Mouse (Mus musculus) c-Kit-positive CD71-positive TER-119-negative erythroid progenitor cells, embryonic 14.5 days (primary cell): ENCODE results near the gene BC051665.
A peak's percentile ranks its signal among the peaks of the same experiment; 100 is the strongest.

Source experiments
- DNase-seq: peaks from one replicate; pipeline ENCODE4 v3.0.0-alpha.2; 2013; ENCODE audit warnings: low read depth

BC051665 gene

GRCm38 (mm10) chr13:60743381-60744077, 42.6 kb downstream of the BC051665 start:
- peak; percentile 78 for DNase-seq

DNA sequence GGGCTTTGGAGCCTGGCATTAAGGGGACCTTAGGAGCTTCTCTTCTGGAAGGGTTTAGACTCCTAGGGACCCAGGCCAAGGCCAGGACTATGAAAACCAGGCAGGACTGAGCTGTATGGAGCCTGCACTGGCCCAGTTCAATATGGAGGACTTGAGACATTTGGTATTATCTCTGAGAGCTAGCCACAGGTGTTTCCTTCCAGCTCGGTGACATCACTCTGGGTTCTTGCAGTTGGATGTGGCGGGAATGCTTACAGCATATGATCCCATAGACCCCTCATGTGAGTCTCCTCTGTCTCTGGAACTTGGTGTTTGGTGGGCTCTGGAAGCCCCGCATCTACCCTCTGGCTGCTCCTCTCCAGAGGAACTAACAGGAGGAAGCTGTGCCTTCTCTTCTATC, 43.6 kb downstream of the BC051665 start:
- no peak for DNase-seq

DNA sequence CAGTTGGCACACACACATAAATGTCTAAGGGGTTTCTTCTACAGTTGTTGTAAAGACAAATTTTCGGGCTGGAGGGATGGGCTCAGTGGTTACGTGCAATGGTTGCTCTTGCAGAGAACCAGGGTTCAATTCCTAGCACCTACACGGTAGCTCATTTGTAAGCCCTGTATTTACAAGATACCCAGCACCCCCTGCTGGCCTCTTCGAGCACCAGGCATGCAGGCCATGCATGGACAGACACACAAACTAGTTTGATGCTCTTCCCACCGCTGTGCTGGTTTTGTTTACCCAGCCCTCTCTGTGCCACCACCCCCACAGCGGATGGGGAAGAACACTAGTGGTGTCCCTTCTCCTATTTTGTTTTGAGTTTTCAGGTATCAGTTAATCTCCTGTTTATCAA, 45.9 kb downstream of the BC051665 start:
- DNase-seq = no peak

GRCm38 (mm10) chr13:60738429-60738828, 47.7 kb downstream of the BC051665 start:
- peak; percentile 70 for DNase-seq

DNA sequence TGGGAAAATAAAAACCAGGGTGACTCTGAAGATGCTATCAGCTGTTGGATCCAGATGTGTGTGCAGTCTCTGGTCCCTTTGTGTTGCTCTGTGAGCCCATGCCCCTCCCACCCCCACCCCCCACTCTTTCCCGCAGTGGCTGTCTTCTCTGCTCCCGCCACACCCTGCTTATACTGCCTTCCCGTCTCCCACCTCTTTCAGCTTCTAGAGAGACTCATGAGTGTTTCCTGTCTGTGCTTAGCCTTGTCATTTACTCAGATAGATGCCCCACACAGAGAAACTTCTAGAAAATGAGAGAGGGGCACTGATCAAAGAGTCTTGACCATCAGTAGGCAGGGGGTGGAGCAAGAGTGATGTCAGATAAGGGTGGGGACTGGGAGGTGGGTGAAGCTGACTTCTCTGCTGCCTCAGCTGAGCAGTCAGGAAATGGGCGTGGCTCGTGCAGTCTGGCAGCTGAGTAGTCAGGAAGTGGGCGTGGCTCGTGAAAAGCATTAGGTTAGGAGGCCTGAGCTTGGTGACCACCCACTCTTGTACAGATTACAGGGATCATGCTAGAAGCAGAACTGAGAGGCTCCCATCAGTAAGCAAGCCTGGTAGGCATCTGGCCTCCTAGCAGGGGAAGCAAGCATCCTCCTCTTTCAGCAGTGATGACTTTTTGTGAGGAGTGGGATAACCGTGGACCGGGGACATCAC, 48.4 kb downstream of the BC051665 start:
- peak; percentile 74 for DNase-seq

DNA sequence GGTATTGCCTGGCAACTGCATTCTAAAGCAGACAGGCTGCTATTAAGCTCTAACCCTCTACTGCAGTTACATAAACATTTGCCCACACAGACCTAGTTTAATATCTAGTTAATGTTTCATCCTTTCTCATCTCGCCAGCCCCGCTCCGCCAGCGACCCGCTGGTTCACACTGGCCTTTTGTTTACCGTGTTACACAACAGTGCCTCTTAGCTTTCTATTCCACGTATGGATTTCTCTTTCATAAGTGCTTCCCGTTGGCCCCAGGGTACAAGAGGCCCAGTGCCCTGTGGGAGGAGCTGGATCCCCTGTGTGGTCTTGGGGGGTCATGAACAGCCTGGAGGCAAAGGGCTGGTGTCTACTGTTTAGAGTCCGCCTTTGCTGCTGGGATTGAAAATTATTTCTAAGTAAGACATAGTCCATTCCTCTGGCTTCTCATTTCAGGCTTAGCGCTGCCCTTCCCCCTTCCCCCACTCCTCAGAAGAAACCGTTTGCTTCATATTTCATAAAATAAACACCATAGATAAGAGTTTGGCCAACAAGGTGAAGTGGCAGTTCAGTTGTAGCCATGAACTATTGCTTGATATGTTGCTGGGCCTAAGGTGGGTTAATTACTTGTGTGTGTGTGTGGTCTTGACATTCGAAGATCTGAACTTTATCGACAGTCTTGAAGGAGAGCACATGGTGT, 49.6 kb downstream of the BC051665 start:
- DNase-seq = no peak

GRCm38 (mm10) chr13:60735306-60735705, 50.9 kb downstream of the BC051665 start:
- no peak for DNase-seq
